Mouse (Mus musculus) hindbrain, postnatal 0 days (tissue): ENCODE data around the gene Usp49. TPM values are rescaled to one million over a fixed set of nuclear protein-coding genes. Genes with fewer than 3 reads are reported as not detected.
"Not testable (repeated sequence)": the region's sequence is repeated elsewhere in the genome, so short reads cannot be mapped to it uniquely, and the experiment has no call there.

Experiments used
- ATAC-seq: fragments of 200-750 bp; cut with Nextera tagmentation; 2 replicates; pipeline ENCODE4 v1.8.0; 2017; ENCODE audit warnings: mild to moderate bottlenecking, moderate TSS enrichment, moderate library complexity
- DNase-seq: peaks from one replicate; pipeline ENCODE4 v3.0.0-alpha.2; 2015; ENCODE audit warnings: low spot score
- H3K27ac ChIP-seq: fragments of 300-500 bp; sonication (generic); 2 replicates; pipeline ENCODE4 v1.5.1; 2014; ENCODE audit warnings: mild to moderate bottlenecking
- H3K27me3 ChIP-seq: fragments of 300-500 bp; sonication (generic); 2 replicates; pipeline ENCODE4 v1.6.1; 2014; ENCODE audit warnings: low read length, mixed read lengths; ENCODE audit not compliant: insufficient read depth
- H3K36me3 ChIP-seq: fragments of 300-500 bp; sonication (generic); 2 replicates; pipeline ENCODE4 v1.6.1; 2014; ENCODE audit warnings: low read length, mixed read lengths; ENCODE audit not compliant: insufficient read depth
- H3K4me1 ChIP-seq: fragments of 300-500 bp; sonication (generic); 2 replicates; pipeline ENCODE4 v1.6.1; 2014; ENCODE audit warnings: antibody characterized with exemption, low read length, mixed read lengths; ENCODE audit not compliant: insufficient read depth
- H3K4me2 ChIP-seq: fragments of 300-500 bp; sonication (generic); 2 replicates; pipeline ENCODE4 v1.6.1; 2014; ENCODE audit warnings: low read depth, mild to moderate bottlenecking, low read length, moderate library complexity, mixed read lengths
- H3K4me3 ChIP-seq: fragments of 300-500 bp; sonication (generic); 2 replicates; pipeline ENCODE4 v1.5.1; 2014; ENCODE audit warnings: low read length
- H3K9ac ChIP-seq: fragments of 300-500 bp; sonication (generic); replicated peaks from 2 replicates; pipeline ENCODE4 v1.6.1; 2014; ENCODE audit warnings: mild to moderate bottlenecking, low read length, moderate library complexity, mixed read lengths
- H3K9me3 ChIP-seq: fragments of 300-500 bp; sonication (generic); 2 replicates; pipeline ENCODE4 v1.6.1; 2016; ENCODE audit warnings: low read length, mixed read lengths
- CTCF ChIP-seq: IDR thresholded peaks from 2 replicates; pipeline ENCODE4 v1.5.1; 2016; ENCODE audit warnings: antibody characterized with exemption, control low read depth, low read depth
- WGBS: fragments of 180-500 bp; shearing (Covaris S2); extraction: QIAGEN DNeasy Blood & Tissue Kit; methylation state at CpG from one replicate; pipeline ENCODE4 v1.1.7; 2014; 5-methylcytosine and 5-hydroxymethylcytosine counted together
- polyA plus RNA-seq: library from polyadenylated mRNA; unstranded; fragments of >200 nt; fragmentation: Nextera tagmentation; extraction: Ambion mirVana; gene quantifications from 2 replicates; pipeline ENCODE4 v1.2.1, GENCODE M21; 2015
- total RNA-seq: library from RNA; depleted of rRNA; stranded (reverse); fragments of >200 nt; gene quantifications from 2 replicates; pipeline ENCODE4 v1.2.3, GENCODE M21; 2014

Usp49 gene
- total and polyA plus RNA-seq, 2 experiments from 2014 or later, result 4.9 to 25.5 TPM

DNA sequence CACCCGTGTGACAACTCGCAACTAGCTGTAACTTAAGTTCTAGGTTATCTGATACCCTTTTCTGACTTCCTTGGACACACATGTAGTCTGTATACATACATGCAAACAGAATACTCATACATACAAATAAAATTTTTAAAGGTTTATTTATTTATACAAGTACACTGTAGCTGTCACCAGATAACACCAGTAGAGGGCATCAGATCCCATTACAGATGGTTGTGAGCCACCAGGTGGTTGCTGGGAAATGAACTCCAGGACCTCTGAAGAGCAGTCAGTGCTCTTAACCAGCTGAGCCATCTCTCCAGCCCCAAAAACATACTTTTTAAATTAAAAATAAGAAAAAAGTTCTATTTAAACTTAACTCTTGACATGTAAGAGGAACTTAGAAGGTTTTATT is 12.5 kb downstream of the Usp49 start:
- H3K9me3 ChIP-seq, result no peaks in the 10 kb centered on the region
- H3K4me1 ChIP-seq, result no peaks in the 10 kb centered on the region
- no peak overlapping the region for H3K9ac ChIP-seq
- no peak overlapping the region for H3K4me3 ChIP-seq
- no peak for ATAC-seq
- DNase-seq, result no peak
- no peak overlapping the region for H3K27ac ChIP-seq
- H3K36me3 ChIP-seq, result no peaks in the 10 kb centered on the region
- no peak overlapping the region for H3K4me2 ChIP-seq
- H3K27me3 ChIP-seq, result no peaks in the 10 kb centered on the region
- peak; percentile 26; the same call in 1 of the 2 replicates for TF ChIP-seq CTCF
- 89% methylated on average over 2 of the region's 2 CpGs for WGBS

DNA sequence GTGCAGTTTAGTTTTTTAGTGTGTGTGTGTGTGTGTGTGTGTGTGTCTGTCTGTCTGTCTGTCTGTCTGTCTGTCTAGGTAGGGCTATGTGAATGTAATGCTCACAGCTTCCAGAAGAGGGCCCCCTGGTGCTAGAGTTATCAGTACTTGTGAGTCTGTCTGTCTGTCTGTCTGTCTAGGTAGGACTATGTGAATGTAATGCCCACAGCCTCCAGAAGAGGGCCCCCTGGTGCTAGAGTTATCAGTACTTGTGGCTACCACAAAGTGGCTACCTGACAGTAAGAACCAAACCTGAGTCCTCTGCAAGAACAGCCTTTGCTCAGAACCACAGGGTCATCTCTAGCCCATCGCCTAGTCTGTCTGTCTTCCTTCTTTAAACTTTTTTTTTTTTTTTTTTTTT is 16.2 kb downstream of the Usp49 start:
- 78% methylated on average over 1 of the region's 1 CpGs for WGBS
- H3K36me3 ChIP-seq, result no peaks in the 10 kb centered on the region
- H3K27ac ChIP-seq, result no peak overlapping the region
- H3K4me1 ChIP-seq, result no peaks in the 10 kb centered on the region
- DNase-seq, result peak; percentile 73
- no peaks in the 10 kb centered on the region for H3K27me3 ChIP-seq
- H3K4me3 ChIP-seq, result no peak overlapping the region
- ATAC-seq, result no peak
- peak; percentile 73 for TF ChIP-seq CTCF
- no peak overlapping the region for H3K9ac ChIP-seq
- no peaks in the 10 kb centered on the region for H3K9me3 ChIP-seq
- no peak overlapping the region for H3K4me2 ChIP-seq

DNA sequence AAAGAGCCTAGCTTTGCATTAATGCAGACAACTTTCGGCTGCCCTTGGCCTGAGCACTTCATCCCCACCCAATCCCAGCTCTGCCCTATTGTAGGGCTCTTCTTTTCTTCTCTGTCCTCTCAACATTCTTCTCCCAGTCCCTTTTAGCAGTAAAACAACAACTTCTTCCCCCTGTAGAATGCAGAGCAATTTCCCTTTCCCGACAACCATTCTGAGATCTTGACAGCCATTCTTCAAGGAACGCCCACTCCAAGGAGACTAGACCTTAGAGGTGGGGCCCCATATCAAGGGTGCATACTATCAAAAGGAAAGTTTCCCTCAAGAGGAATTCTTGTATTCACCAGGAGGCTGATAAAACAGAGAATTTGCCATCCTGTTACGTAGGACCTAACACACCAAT is 18.5 kb downstream of the Usp49 start:
- Histone ChIP-seq H3K9me3 (no peaks in the 10 kb centered on the region), H3K27ac (no peak overlapping the region), H3K4me1 (no peaks in the 10 kb centered on the region), H3K9ac (no peak overlapping the region), H3K4me2 (no peak overlapping the region), H3K27me3 (no peaks in the 10 kb centered on the region), H3K4me3 (no peak overlapping the region), H3K36me3 (no peaks in the 10 kb centered on the region)
- TF ChIP-seq CTCF, result no peak
- WGBS, result 47% methylated on average over 4 of the region's 4 CpGs
- DNase-seq (no peak), ATAC-seq (no peak)

DNA sequence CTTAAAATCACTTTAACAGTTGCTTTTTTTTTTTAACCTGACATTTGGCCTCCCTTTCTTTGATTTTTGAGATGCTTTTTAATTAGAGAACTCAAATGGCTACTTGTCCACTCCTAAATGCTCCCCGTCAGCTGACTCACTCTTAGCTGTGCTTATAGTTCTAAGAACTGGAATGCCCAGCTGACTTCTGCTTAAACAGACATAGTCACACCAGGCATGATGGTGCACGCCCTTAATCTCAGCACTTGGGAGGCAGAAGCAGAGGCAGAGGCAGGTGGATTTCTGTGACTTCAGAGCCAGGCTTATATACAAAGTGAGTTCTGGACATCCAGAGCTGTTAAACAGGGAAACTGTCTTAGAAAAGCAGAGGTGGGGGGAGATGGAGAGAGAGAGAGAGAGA is 21.5 kb downstream of the Usp49 start:
- Histone ChIP-seq H3K9ac (no peak overlapping the region), H3K27me3 (no peaks in the 10 kb centered on the region), H3K4me1 (no peaks in the 10 kb centered on the region), H3K4me2 (no peak overlapping the region), H3K9me3 (no peaks in the 10 kb centered on the region), H3K4me3 (no peak overlapping the region), H3K27ac (no peak overlapping the region), H3K36me3 (no peaks in the 10 kb centered on the region)
- no peak for TF ChIP-seq CTCF
- no peak for ATAC-seq
- DNase-seq, result no peak
- 76% methylated on average over 2 of the region's 2 CpGs for WGBS

DNA sequence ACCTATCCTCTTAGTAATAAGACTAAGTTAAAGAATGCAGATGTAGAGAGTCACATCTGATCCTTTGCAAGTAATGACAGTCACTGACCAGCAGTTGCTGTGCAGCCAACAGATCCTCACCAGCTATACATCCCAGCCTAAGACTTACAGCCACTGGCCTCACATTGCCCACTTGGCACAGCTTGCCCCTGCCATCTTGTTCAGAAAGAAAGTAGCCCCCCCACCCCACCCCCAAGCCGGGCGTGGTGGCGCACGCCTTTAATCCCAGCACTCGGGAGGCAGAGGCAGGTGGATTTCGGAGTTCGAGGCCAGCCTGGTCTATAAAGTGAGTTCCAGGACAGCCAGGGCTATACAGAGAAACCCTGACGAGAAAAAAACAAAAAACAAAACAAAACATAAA is 23.9 kb downstream of the Usp49 start:
- H3K4me3 ChIP-seq, H3K4me1 ChIP-seq, H3K36me3 ChIP-seq, H3K9ac ChIP-seq, H3K9me3 ChIP-seq, H3K27ac ChIP-seq, ATAC-seq, H3K4me2 ChIP-seq, H3K27me3 ChIP-seq, DNase-seq: not testable (repeated sequence)
- 94% methylated on average over 8 of the region's 8 CpGs for WGBS

DNA sequence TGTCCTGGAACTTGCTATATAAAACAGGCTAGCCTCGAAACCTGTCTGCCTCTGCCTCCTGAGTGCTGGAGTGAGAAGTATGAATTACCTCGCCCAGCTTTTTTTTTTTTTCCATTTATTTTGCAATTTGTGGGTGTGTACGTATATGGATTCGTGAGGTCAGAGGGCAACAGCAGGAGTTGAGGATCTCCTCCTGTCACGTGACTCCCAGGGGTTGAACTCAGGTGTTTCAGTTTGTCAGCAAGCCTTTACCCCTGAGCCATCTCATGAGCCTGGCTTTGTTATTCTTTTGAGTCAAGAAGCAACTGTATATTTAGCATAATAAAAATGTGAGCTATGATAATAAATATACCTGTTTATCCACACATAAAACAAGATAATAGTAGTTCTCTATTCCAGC is 25.2 kb downstream of the Usp49 start:
- Histone ChIP-seq H3K9ac (no peak overlapping the region), H3K4me3 (no peak overlapping the region), H3K27me3 (no peaks in the 10 kb centered on the region), H3K27ac (no peak overlapping the region), H3K4me2 (no peak overlapping the region), H3K4me1 (no peaks in the 10 kb centered on the region), H3K36me3 (no peaks in the 10 kb centered on the region), H3K9me3 (no peaks in the 10 kb centered on the region)
- no peak for TF ChIP-seq CTCF
- DNase-seq, result no peak
- no peak for ATAC-seq
- 84% methylated on average over 5 of the region's 5 CpGs for WGBS

DNA sequence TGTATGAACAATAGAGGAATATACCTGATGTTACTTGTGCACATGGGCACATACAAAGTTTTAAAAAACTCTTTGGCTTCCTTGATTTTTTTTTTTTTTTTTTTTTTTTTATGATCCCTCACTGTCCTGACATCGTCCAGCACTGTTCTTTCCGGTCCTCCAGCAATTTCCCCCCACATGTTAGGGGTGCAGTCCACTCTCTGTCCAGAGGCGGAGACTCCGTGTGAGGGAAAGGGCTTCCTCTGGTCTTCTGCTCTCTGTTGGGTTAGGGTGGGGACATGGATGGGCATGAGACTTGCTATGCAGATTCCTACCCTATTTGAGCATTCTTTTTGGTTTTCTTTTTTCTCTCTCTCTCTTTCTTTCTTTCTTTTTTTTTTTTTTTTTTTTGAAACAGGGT is 27.4 kb downstream of the Usp49 start:
- H3K9ac ChIP-seq, result no peak overlapping the region
- DNase-seq, result no peak
- no peaks in the 10 kb centered on the region for H3K27me3 ChIP-seq
- WGBS, result 86% methylated on average over 4 of the region's 4 CpGs
- no peak overlapping the region for H3K4me3 ChIP-seq
- no peak overlapping the region for H3K4me2 ChIP-seq
- no peaks in the 10 kb centered on the region for H3K4me1 ChIP-seq
- TF ChIP-seq CTCF, result no peak
- ATAC-seq, result no peak
- no peak overlapping the region for H3K27ac ChIP-seq
- H3K36me3 ChIP-seq, result no peaks in the 10 kb centered on the region
- H3K9me3 ChIP-seq, result no peaks in the 10 kb centered on the region
